Mouse (Mus musculus): ENCODE measurements at regions not wholly inside any gene's neighbourhood (a gene's known extent, or its start where the extent isn't known, plus 50 kb on each side); places are given as distances from the start of the nearest gene placed in this dataset.

GRCm38 (mm10) chr16:29808851-29809250 is 229.7 kb downstream of the Opa1 start:
- TF ChIP-seq POLR2A (IDR thresholded peaks at IDR 0.05; ENCODE audit: borderline replicate concordance, control insufficient read depth, low read depth, low read length) (no peak), CTCF (IDR thresholded peaks at IDR 0.05; ENCODE audit: control insufficient read depth, insufficient read depth, low read length) (no peak)
